Mouse (Mus musculus): ENCODE results near the gene Birc3. TPM values are rescaled to one million over a fixed set of nuclear protein-coding genes. Genes with fewer than 3 reads are reported as not detected.

The Birc3 gene
- polyA plus RNA-seq, 1 experiment: 2.0 TPM

DNA sequence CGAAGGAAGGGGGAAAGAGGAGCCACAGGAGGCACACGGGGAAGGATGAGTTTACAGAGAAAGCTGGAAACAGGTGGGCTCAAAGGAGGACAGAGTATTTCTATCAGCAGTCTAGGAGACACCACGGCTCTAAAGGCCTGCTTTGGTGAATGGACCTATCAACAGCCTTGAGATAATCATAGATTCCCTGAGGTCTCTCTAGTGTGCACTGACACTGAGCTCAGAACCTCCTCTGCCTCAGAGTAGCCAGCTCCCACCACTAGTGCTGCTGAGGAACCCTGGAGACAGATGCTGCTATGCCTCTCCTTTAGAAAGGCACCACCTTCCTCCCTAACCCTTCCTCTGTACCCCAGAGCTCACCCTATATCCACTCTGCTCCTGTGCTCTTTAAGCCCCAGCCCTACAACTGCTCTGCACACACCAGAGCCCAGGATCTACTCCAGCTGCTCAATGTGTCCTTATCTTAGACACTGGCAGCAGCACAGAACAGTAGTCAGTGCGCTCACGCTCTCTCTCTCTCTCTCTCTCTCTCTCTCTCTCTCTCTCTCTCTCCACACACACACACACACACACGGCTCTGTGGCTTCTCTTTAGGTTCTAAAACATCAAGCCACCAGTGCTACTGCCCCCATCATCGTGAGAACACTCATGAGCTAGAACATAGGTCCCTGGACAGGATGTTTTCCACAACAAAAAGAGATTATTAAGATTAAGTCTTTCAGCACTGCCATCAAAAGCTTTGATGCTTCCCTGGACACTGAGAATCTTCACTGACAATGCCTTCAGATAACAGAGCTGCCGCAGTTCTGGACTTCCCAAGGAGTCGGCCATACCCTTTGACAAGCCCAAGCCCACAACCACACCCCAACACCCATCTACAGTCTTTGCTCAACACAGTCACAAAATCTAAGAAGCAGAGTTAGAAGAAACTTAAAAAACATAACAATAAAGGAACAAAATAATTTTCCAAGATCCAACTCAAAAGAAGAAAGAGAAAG, 43.2 kb downstream of the Birc3 start:
- no peak overlapping the region for H3K27ac ChIP-seq (ENCODE audit: insufficient read depth, low read length)
- no peak for DNase-seq
- TF ChIP-seq CTCF (IDR thresholded peaks at IDR 0.05; ENCODE audit: borderline replicate concordance, insufficient read depth, low read depth, low read length) (no peak), POLR2A (IDR thresholded peaks at IDR 0.05; ENCODE audit: borderline replicate concordance, insufficient read depth, low read length) (no peak)
- no peaks in the 10 kb centered on the region for H3K27me3 ChIP-seq (ENCODE audit: control insufficient read depth, insufficient read depth, low read length)
- peaks cover 8% of the 10 kb centered on the region; the same call in 1 of the 2 replicates for H3K4me1 ChIP-seq (ENCODE audit: control insufficient read depth, insufficient read depth, low read length)
- WGBS: 74% methylated on average over 9 of the region's 9 CpGs
- peak overlapping the region; percentile 26 for H3K4me3 ChIP-seq (replicated peaks; ENCODE audit: insufficient read depth, low read depth, low read length)

DNA sequence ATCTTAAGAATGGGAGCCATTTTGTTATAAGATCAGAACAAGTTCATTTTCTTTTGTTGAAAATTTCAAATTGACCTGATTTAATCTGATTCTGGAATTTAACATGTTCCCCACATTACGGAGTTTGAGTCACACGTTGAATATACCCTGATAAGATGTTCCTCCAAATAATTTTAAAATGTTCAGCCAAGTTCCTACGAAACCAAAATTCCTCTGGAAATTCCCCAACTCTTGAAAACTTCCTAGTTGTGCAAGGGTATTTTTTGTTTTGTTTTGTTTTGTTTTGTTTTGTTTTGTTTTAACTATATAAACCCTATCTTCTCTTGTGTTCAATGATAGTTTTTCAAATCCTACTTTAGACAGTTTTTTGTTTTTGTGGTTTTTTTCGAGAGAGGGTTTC, 44.3 kb downstream of the Birc3 start:
- no peak overlapping the region for H3K4me3 ChIP-seq (replicated peaks; ENCODE audit: insufficient read depth, low read depth, low read length)
- no peaks in the 10 kb centered on the region for H3K27me3 ChIP-seq (ENCODE audit: control insufficient read depth, insufficient read depth, low read length)
- peaks cover 8% of the 10 kb centered on the region; the same call in 1 of the 2 replicates for H3K4me1 ChIP-seq (ENCODE audit: control insufficient read depth, insufficient read depth, low read length)
- whole genome bisulfite sequencing: 81% methylated on average over 4 of the region's 4 CpGs
- DNase-seq: no peak
- TF ChIP-seq CTCF (IDR thresholded peaks at IDR 0.05; ENCODE audit: borderline replicate concordance, insufficient read depth, low read depth, low read length): no peak
- TF ChIP-seq POLR2A (IDR thresholded peaks at IDR 0.05; ENCODE audit: borderline replicate concordance, insufficient read depth, low read length): no peak
- no peak overlapping the region for H3K27ac ChIP-seq (ENCODE audit: insufficient read depth, low read length)

- DNase-seq: no peak
- Histone ChIP-seq H3K27me3 (ENCODE audit: control insufficient read depth, insufficient read depth, low read length) (no peaks in the 10 kb centered on the region), H3K4me1 (ENCODE audit: control insufficient read depth, insufficient read depth, low read length) (peaks cover 5% of the 10 kb centered on the region; the same call in 1 of the 2 replicates), H3K4me3 (replicated peaks; ENCODE audit: insufficient read depth, low read depth, low read length) (no peak overlapping the region), H3K27ac (ENCODE audit: insufficient read depth, low read length) (no peak overlapping the region)
- TF ChIP-seq CTCF (IDR thresholded peaks at IDR 0.05; ENCODE audit: borderline replicate concordance, insufficient read depth, low read depth, low read length) (no peak), POLR2A (IDR thresholded peaks at IDR 0.05; ENCODE audit: borderline replicate concordance, insufficient read depth, low read length) (no peak)
- 86% methylated on average over 5 of the region's 5 CpGs for WGBS
Measured at GRCm38 (mm10) chr9:7824916-7825315, 48.1 kb downstream of the Birc3 start.

DNA sequence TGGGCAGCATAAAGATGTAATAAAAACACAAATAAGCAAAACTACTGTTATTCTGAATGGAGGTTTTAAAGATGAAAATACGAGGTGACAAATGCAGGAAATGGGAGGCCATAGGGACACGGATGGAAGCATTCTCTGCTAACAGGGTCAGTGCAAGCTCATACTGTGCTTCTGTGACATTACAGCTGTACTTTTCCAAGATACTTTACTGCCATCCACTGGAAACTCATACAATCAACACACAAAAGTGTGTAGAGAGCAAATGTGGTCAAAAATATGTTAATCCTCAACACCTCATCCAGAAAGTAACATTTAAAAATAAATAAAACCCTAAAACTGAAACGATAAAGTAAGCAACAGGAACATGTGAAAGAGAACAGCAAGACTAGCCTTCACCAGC, 50.2 kb downstream of the Birc3 start:
- Histone ChIP-seq H3K4me1 (ENCODE audit: control insufficient read depth, insufficient read depth, low read length) (no peaks in the 10 kb centered on the region), H3K4me3 (replicated peaks; ENCODE audit: insufficient read depth, low read depth, low read length) (no peak overlapping the region), H3K27ac (ENCODE audit: insufficient read depth, low read length) (no peak overlapping the region), H3K27me3 (ENCODE audit: control insufficient read depth, insufficient read depth, low read length) (no peaks in the 10 kb centered on the region)
- DNase-seq: no peak
- WGBS: 77% methylated on average over 3 of the region's 3 CpGs
- TF ChIP-seq POLR2A (IDR thresholded peaks at IDR 0.05; ENCODE audit: borderline replicate concordance, insufficient read depth, low read length): no peak
- no peak for TF ChIP-seq CTCF (IDR thresholded peaks at IDR 0.05; ENCODE audit: borderline replicate concordance, insufficient read depth, low read depth, low read length)

DNA sequence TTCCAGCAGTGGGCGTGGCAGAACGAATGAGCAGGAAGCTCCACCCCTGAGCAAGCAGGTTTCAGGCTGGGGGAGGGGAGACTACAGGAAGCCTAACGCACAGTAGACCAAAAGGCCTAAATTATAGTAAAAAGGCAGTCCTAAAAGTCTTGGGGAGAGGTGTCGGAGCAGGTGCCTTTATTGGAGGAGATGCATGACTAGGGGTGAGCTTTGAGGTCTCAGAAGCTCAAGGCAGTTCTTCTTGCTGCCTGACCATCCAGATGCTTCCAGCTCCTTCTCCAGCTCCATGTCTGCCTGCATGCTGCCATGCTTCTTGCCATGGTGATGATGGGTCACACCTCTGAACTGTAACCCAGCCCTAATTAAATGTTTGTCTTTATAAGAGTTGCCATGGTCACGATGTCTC, 67.9 kb downstream of the Birc3 start:
- no peak overlapping the region for H3K4me3 ChIP-seq (replicated peaks; ENCODE audit: insufficient read depth, low read depth, low read length)
- no peaks in the 10 kb centered on the region for H3K27me3 ChIP-seq (ENCODE audit: control insufficient read depth, insufficient read depth, low read length)
- TF ChIP-seq POLR2A (IDR thresholded peaks at IDR 0.05; ENCODE audit: borderline replicate concordance, insufficient read depth, low read length) (no peak), CTCF (IDR thresholded peaks at IDR 0.05; ENCODE audit: borderline replicate concordance, insufficient read depth, low read depth, low read length) (no peak)
- DNase-seq: no peak
- no peaks in the 10 kb centered on the region for H3K4me1 ChIP-seq (ENCODE audit: control insufficient read depth, insufficient read depth, low read length)
- H3K27ac ChIP-seq (ENCODE audit: insufficient read depth, low read length): no peak overlapping the region
- 86% methylated on average over 5 of the region's 5 CpGs for WGBS

Other genes starting within 250 kb of the Birc3 start
- 0.08 and 0.10 TPM in 2 replicates for gene Mmp20, start 245.0 kb downstream of the Birc3 start, polyA plus RNA-seq (2012; rRNA removed)
- not detected in 2 replicates for gene Mmp7, start 181.1 kb downstream of the Birc3 start, polyA plus RNA-seq (2012; rRNA removed)
- gene Tmem123, start 109.1 kb downstream of the Birc3 start, polyA plus RNA-seq (2012; rRNA removed): 20.9 and 21.4 TPM in 2 replicates
- gene Birc2, start 36.1 kb downstream of the Birc3 start, polyA plus RNA-seq (2012; rRNA removed): 32.6 and 37.8 TPM in 2 replicates
- gene Yap1, start 131.4 kb upstream of the Birc3 start, polyA plus RNA-seq (2012; rRNA removed): 8.5 and 10.0 TPM in 2 replicates
- gene Cfap300, start 169.6 kb upstream of the Birc3 start, polyA plus RNA-seq (2012; rRNA removed): 4.9 and 5.1 TPM in 2 replicates